Mouse (Mus musculus) kidney, embryonic 15.5 days (tissue): ENCODE measurements around the gene Gm28363. TPM values are rescaled to one million over a fixed set of nuclear protein-coding genes. Genes with fewer than 3 reads are reported as not detected.
"Not testable (repeated sequence)": the region's sequence is repeated elsewhere in the genome, so short reads cannot be mapped to it uniquely, and the experiment has no call there.

Source experiments
- ATAC-seq: fragments of 200-750 bp; cut with Nextera tagmentation; replicated peaks from 2 replicates; pipeline ENCODE4 v1.8.0; 2017; ENCODE audit warnings: moderate TSS enrichment; ENCODE audit not compliant: low FRiP score
- H3K27ac ChIP-seq: fragments of 300-500 bp; sonication (generic); 2 replicates; pipeline ENCODE4 v1.5.1; 2015; ENCODE audit warnings: mild to moderate bottlenecking, inconsistent platforms
- H3K27me3 ChIP-seq: fragments of 300-500 bp; sonication (generic); 2 replicates; pipeline ENCODE4 v1.6.1; 2015; ENCODE audit warnings: inconsistent platforms
- H3K36me3 ChIP-seq: fragments of 300-500 bp; sonication (generic); 2 replicates; pipeline ENCODE4 v1.6.1; 2015; ENCODE audit warnings: inconsistent platforms
- H3K4me1 ChIP-seq: fragments of 300-500 bp; sonication (generic); 2 replicates; pipeline ENCODE4 v1.6.1; 2015; ENCODE audit warnings: inconsistent platforms
- H3K4me2 ChIP-seq: fragments of 300-500 bp; sonication (generic); 2 replicates; pipeline ENCODE4 v1.6.1; 2015; ENCODE audit warnings: moderate library complexity, mild to moderate bottlenecking, inconsistent platforms
- H3K4me3 ChIP-seq: fragments of 300-500 bp; sonication (generic); replicated peaks from 2 replicates; pipeline ENCODE4 v1.5.1; 2015; ENCODE audit warnings: mild to moderate bottlenecking, inconsistent platforms
- H3K9ac ChIP-seq: fragments of 300-500 bp; sonication (generic); 2 replicates; pipeline ENCODE4 v1.6.1; 2015; ENCODE audit warnings: mild to moderate bottlenecking, inconsistent platforms
- H3K9me3 ChIP-seq: fragments of 300-500 bp; sonication (generic); replicated peaks from 2 replicates; pipeline ENCODE4 v1.6.1; 2016; ENCODE audit warnings: inconsistent platforms
- WGBS: fragments of 180-500 bp; shearing (Covaris S2); methylation state at CpG from one replicate; pipeline ENCODE4 v1.1.7; 2015; ENCODE audit warnings: mixed read lengths; 5-methylcytosine and 5-hydroxymethylcytosine counted together
- polyA plus RNA-seq: library from polyadenylated mRNA; unstranded; fragments of >200 nt; fragmentation: Nextera tagmentation; extraction: Ambion mirVana; gene quantifications from 2 replicates; pipeline ENCODE4 v1.2.1, GENCODE M21; 2015

Gm28363 gene
- not detected in 2 replicates for polyA plus RNA-seq

DNA sequence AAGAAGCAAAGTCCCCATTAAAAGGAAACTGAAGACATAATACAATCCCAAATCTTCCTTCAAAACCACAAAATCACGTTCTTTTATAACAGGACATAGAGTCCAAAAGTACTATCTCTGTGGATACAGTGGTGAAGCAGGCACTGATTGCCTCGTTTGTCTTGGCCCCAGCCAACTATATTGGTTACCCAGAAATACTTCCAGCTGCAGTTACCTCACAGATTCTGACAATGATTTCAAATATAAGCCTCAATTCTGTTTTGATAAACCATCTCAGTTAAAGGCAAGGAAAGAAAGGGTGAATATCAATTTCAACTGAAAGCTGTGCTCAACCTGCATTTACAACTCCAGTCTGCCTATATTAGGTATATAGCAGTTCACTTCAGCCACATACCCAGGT lies at the start of gene Gm28363:
Gene Gm28363 (plus strand): TSS at position 301 of the 400 bp plus-strand sequence.
- H3K27me3 ChIP-seq, H3K27ac ChIP-seq, H3K9me3 ChIP-seq, H3K36me3 ChIP-seq, ATAC-seq, H3K4me3 ChIP-seq, H3K4me1 ChIP-seq, H3K9ac ChIP-seq, H3K4me2 ChIP-seq: not testable (repeated sequence)
- WGBS, result 66% methylated on average over 2 of the region's 2 CpGs

DNA sequence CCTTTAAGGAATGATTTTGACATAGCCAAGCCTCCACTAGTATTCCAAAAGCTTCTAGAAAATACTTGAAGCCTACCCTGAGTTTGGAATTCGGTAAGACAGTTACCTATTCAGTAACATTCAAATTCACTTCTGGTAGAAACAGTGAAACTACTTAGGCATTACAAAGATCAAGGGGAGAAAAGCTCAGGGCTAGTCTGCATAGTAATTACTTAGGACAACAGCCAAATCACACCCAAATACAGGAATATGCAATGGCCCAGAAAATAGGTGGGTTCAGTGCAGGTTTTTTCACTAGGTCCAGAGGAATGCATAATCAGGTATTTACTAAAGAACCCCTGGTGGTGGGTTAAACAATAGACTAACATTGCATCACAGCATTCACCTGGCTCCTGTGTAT lies 46.7 kb upstream of the Gm28363 start:
- H3K9me3 ChIP-seq, H3K36me3 ChIP-seq, H3K4me3 ChIP-seq, ATAC-seq, H3K4me2 ChIP-seq, H3K27me3 ChIP-seq, H3K4me1 ChIP-seq, H3K27ac ChIP-seq, H3K9ac ChIP-seq: not testable (repeated sequence)
- WGBS, result 77% methylated on average over 1 of the region's 1 CpGs

Other genes starting within 250 kb of the Gm28363 start
- gene B020011L13Rik, start 84.0 kb downstream of the Gm28363 start, polyA plus RNA-seq, result not detected in 2 replicates
- gene Gm28360, start 132.9 kb downstream of the Gm28363 start, polyA plus RNA-seq, result not detected in 2 replicates
- gene Gm28168, start 230.9 kb downstream of the Gm28363 start, polyA plus RNA-seq, result not detected in 2 replicates